Mouse (Mus musculus): Measurements from ENCODE around the gene Naa16.

DNA sequence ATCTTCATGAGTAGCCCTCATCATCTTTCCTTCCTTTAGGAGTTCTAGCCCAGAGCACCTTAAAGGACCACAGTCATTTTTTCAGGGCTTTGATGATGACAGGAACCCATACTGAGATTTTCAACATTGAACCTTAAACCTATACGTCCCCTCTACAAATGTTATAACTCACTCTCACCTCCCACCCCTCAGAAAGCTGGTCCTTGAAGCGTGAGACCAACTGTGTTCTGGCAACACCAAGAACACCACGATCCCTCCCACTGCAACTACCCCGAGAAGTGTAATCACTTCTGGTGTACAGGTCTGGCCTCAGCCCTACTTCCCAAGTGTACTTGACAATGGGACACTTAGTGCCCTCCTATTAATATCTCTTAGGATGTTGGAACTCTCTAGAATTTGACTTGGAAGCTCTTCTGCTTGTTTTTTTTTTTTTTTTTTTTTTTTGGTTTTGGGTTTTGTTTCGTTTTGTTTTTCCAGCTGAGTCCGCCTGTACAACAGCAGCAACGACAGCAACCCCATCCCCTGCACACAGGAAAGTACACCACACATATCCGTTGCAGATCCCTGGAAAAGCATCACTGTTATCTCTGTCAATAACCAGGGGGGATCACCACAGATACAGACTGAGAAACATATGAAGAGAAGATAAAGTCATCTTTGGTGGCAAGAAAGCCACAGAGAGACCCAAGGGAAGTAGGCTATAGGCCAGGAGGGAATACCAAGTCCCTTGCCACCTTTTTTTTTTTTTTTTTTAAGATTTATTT lies 96.3 kb downstream of the Naa16 start:
- TF ChIP-seq CTCF (IDR thresholded peaks at IDR 0.05; ENCODE audit: low read depth) (no peak), EP300 (IDR thresholded peaks at IDR 0.05; ENCODE audit: low read depth) (no peak)

Data from heart, postnatal 0 days (tissue).